Mouse (Mus musculus) spleen, adult 2 months (tissue): ENCODE results near the gene Exoc4.

Experiments
- CTCF ChIP-seq: fragments of 200-500 bp; IDR thresholded peaks from 2 replicates; pipeline ENCODE4 v1.5.1; 2011; ENCODE audit warnings: mild to moderate bottlenecking, inconsistent platforms; ENCODE audit not compliant: insufficient read depth, insufficient read length, insufficient replicate concordance; ENCODE audit errors: extremely low read depth
- POLR2A ChIP-seq: fragments of 200-500 bp; IDR thresholded peaks from 2 replicates; pipeline ENCODE4 v1.6.1; 2011; ENCODE audit warnings: low read depth, low read length, inconsistent platforms

DNA sequence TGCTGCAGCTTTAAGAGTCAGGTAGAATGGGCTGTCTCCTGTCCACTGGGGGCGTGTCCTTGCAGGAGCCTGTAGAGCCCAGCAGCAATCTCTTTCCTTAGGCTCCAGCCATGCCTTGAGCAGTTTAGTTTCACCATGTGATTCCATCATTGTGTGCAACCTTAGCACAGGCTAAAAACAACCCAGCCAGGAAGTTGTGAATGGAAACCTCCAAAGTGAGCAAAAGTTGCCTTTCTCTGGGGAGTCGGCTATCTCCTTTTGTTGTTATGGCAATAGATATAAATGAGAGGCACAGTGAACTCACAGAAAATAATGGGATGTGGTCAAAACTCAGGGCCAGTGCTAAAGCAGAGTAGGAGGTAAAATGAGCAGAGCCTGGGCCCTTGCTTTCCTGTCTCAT lies 565.5 kb downstream of the Exoc4 start:
- TF ChIP-seq CTCF (no peak), POLR2A (no peak)
